ENCODE assay signal across 37 mouse cellular contexts in the genomic region with DNA sequence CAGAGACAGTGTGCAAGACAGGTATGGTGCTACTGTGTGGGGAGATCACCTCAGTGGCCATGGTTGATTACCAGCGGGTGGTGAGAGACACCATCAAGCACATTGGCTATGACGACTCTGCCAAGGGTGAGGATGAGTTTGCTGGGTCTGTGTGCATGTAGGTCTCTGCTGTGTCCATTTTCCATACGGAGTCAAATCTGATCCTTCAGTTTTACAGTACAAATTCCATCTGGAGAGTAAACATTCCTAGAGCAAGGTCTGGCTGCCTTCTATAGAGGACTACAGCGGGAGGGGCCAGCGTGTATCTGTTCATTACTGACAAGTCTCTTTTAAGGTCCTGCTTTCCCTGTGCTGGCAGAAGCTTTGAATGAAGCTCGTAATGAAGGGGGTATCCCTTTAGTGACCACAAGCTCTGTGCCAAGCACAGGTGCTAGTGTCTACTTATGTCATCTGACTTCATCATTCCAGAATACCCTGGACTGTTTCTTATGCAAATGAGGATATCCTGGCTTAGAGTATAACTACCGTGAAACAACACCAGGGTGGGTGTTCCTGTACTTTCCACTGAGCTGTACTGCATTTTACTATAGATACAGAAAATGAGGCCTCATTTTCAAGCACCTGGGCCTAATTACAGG. TPM values are rescaled to one million over a fixed set of nuclear protein-coding genes. Genes with fewer than 3 reads are reported as not detected.
"Had no signal": no experiment of that assay in that cellular context is flagged by ENCODE, and none has a peak within 500 bp of the region (broad histone marks: within the 10 kb centered on the region; RNA-seq: fewer than 3 reads in every experiment).

No protein-coding gene starts in this region.

- H3K27ac ChIP-seq: gastrocnemius, adult 2 months; heart, adult 2 months; heart, embryonic 13.5 days; heart, embryonic 15.5 days; hindbrain, embryonic 10.5 days; hindbrain, embryonic 12.5 days; hindbrain, embryonic 14.5 days; intestine, embryonic 15.5 days; layer of hippocampus, adult 2 months; limb, embryonic 13.5 days; limb, embryonic 15.5 days had no signal

- H3K27me3 ChIP-seq: heart, embryonic 13.5 days; heart, embryonic 15.5 days; hindbrain, embryonic 12.5 days; intestine, embryonic 15.5 days; limb, embryonic 13.5 days; limb, embryonic 15.5 days had no signal

- DNase-seq: gastrocnemius, adult 2 months; gastrocnemius, postnatal 14 days; gastrocnemius, postnatal 36 days; heart, adult 2 months; heart, postnatal 4 days; kidney, adult 18-20 months; kidney, adult 8-10 months; kidney, postnatal 10 days; kidney, postnatal 25 days; kidney, postnatal 4 days; left cerebral cortex, postnatal 4 days had no signal

- H3K4me2 ChIP-seq: heart, embryonic 11.5 days; heart, embryonic 13.5 days; heart, embryonic 15.5 days; hindbrain, embryonic 12.5 days; hindbrain, embryonic 14.5 days; intestine, embryonic 15.5 days; limb, embryonic 13.5 days; limb, embryonic 15.5 days had no signal

- H3K36me3 ChIP-seq: heart, embryonic 13.5 days; heart, embryonic 15.5 days; hindbrain, embryonic 10.5 days; hindbrain, embryonic 12.5 days; intestine, embryonic 15.5 days; limb, embryonic 13.5 days; limb, embryonic 15.5 days had no signal

- H3K4me1 ChIP-seq: heart, embryonic 13.5 days; heart, embryonic 15.5 days; hindbrain, embryonic 10.5 days; hindbrain, embryonic 12.5 days; intestine, embryonic 15.5 days; limb, embryonic 13.5 days; limb, embryonic 15.5 days had no signal

- ATAC-seq: forebrain, embryonic 16.5 days; hindbrain, embryonic 16.5 days; inflammation-experienced regulatory T-cells, adult 6 months; intestine, embryonic 15.5 days; intestine, postnatal 0 days had no signal

- H3K9ac ChIP-seq: heart, embryonic 13.5 days; heart, embryonic 15.5 days; hindbrain, embryonic 12.5 days; hindbrain, embryonic 14.5 days; intestine, embryonic 15.5 days; limb, embryonic 13.5 days; limb, embryonic 15.5 days had no signal

- H3K9me3 ChIP-seq: heart, embryonic 13.5 days; heart, embryonic 15.5 days; hindbrain, embryonic 10.5 days; hindbrain, embryonic 12.5 days; intestine, embryonic 15.5 days; limb, embryonic 13.5 days; limb, embryonic 15.5 days had no signal

- H3K4me3 ChIP-seq: gastrocnemius, adult 2 months; heart, adult 2 months; heart, embryonic 13.5 days; heart, embryonic 15.5 days; hindbrain, embryonic 10.5 days; hindbrain, embryonic 12.5 days; intestine, embryonic 15.5 days; layer of hippocampus, adult 2 months; limb, embryonic 13.5 days; limb, embryonic 15.5 days had no signal

RNA-seq across cellular contexts. Expression of gene Mat1a, which starts 6.3 kb away (rescaled TPM):
- total RNA-seq: gastrocnemius, adult 2 months; gastrocnemius, postnatal 14 days; heart, adult 2 months; heart, postnatal 25 days; layer of hippocampus, adult 2 months; layer of hippocampus, postnatal 10 days; layer of hippocampus, postnatal 25 days; left cerebral cortex, adult 8-10 months; left cerebral cortex, postnatal 10 days; left cerebral cortex, postnatal 25 days; left cerebral cortex, postnatal 4 days had no signal
- polyA plus RNA-seq: forebrain, embryonic 16.5 days; hindbrain, embryonic 10.5 days; hindbrain, embryonic 12.5 days; hindbrain, embryonic 14.5 days; hindbrain, embryonic 16.5 days; inflammation-experienced regulatory T-cells, adult 6 months; kidney, embryonic 14.5 days; limb, embryonic 11.5 days; limb, embryonic 13.5 days had no signal

RNA-seq across cellular contexts. Expression of gene Sftpa1, which starts 20.4 kb away (rescaled TPM):
- total RNA-seq: gastrocnemius, adult 2 months; gastrocnemius, postnatal 14 days; gastrocnemius, postnatal 36 days; heart, adult 2 months; heart, postnatal 4 days; layer of hippocampus, adult 2 months; layer of hippocampus, postnatal 10 days; layer of hippocampus, postnatal 25 days; left cerebral cortex, adult 8-10 months; left cerebral cortex, postnatal 10 days; left cerebral cortex, postnatal 25 days; left cerebral cortex, postnatal 4 days had no signal
- polyA plus RNA-seq: forebrain, embryonic 16.5 days; frontal cortex, adult 2 months; gonadal fat pad, adult 2 months; hindbrain, embryonic 10.5 days; hindbrain, embryonic 12.5 days; hindbrain, embryonic 14.5 days; hindbrain, embryonic 16.5 days; inflammation-experienced regulatory T-cells, adult 6 months; kidney, embryonic 14.5 days; limb, embryonic 11.5 days; limb, embryonic 13.5 days; limb, embryonic 15.5 days had no signal

RNA-seq across cellular contexts. Expression of gene Dydc1, which starts 38.4 kb away (rescaled TPM):
- total RNA-seq: gastrocnemius, adult 2 months; gastrocnemius, postnatal 14 days; gastrocnemius, postnatal 36 days; heart, adult 2 months; heart, postnatal 25 days; heart, postnatal 4 days; layer of hippocampus, adult 2 months; layer of hippocampus, postnatal 10 days; layer of hippocampus, postnatal 25 days; left cerebral cortex, adult 8-10 months; left cerebral cortex, postnatal 10 days; left cerebral cortex, postnatal 25 days; left cerebral cortex, postnatal 4 days had no signal
- polyA plus RNA-seq: forebrain, embryonic 16.5 days; frontal cortex, adult 2 months; gonadal fat pad, adult 2 months; heart, adult 2 months; heart, embryonic 11.5 days; heart, embryonic 13.5 days; heart, embryonic 15.5 days; heart, postnatal 0 days; hindbrain, embryonic 10.5 days; hindbrain, embryonic 14.5 days; inflammation-experienced regulatory T-cells, adult 6 months; intestine, embryonic 15.5 days; intestine, postnatal 0 days; kidney, embryonic 14.5 days; kidney, embryonic 16.5 days; limb, embryonic 11.5 days; limb, embryonic 13.5 days; limb, embryonic 15.5 days had no signal

RNA-seq across cellular contexts. Expression of gene Mbl1, which starts 40.1 kb away (rescaled TPM):
- total RNA-seq: gastrocnemius, adult 2 months; gastrocnemius, postnatal 14 days; gastrocnemius, postnatal 36 days; heart, adult 2 months; heart, postnatal 25 days; heart, postnatal 4 days; layer of hippocampus, adult 2 months; layer of hippocampus, postnatal 10 days; layer of hippocampus, postnatal 25 days; left cerebral cortex, adult 8-10 months; left cerebral cortex, postnatal 10 days; left cerebral cortex, postnatal 25 days; left cerebral cortex, postnatal 4 days had no signal
- polyA plus RNA-seq: forebrain, embryonic 16.5 days; frontal cortex, adult 2 months; gonadal fat pad, adult 2 months; heart, adult 2 months; heart, embryonic 11.5 days; heart, embryonic 13.5 days; heart, embryonic 15.5 days; heart, postnatal 0 days; hindbrain, embryonic 10.5 days; hindbrain, embryonic 12.5 days; hindbrain, embryonic 14.5 days; hindbrain, embryonic 16.5 days; inflammation-experienced regulatory T-cells, adult 6 months; intestine, postnatal 0 days; kidney, embryonic 14.5 days; limb, embryonic 11.5 days; limb, embryonic 13.5 days; limb, embryonic 15.5 days had no signal

RNA-seq across cellular contexts. Expression of gene Dydc2, which starts 42.1 kb away (rescaled TPM):
- total RNA-seq: gastrocnemius, adult 2 months; gastrocnemius, postnatal 14 days; gastrocnemius, postnatal 36 days; heart, adult 2 months; heart, postnatal 25 days; heart, postnatal 4 days had no signal
- polyA plus RNA-seq: heart, adult 2 months; heart, embryonic 15.5 days; heart, postnatal 0 days; inflammation-experienced regulatory T-cells, adult 6 months; intestine, embryonic 15.5 days; intestine, postnatal 0 days; kidney, embryonic 14.5 days; kidney, embryonic 16.5 days; limb, embryonic 11.5 days; limb, embryonic 13.5 days; limb, embryonic 15.5 days had no signal
